Mouse (Mus musculus) ES-E14 (cell line): ENCODE measurements around the gene Shb.

Experiments used
- MAFK ChIP-seq: IDR thresholded peaks from 2 replicates; pipeline ENCODE4 v1.6.1; 2014; ENCODE audit warnings: mild to moderate bottlenecking, low read depth, low read length, inconsistent platforms; ENCODE audit not compliant: insufficient read depth
- ZNF384 ChIP-seq: IDR thresholded peaks from 2 replicates; pipeline ENCODE4 v1.6.1; 2012; ENCODE audit warnings: low read depth, low read length, inconsistent platforms

DNA sequence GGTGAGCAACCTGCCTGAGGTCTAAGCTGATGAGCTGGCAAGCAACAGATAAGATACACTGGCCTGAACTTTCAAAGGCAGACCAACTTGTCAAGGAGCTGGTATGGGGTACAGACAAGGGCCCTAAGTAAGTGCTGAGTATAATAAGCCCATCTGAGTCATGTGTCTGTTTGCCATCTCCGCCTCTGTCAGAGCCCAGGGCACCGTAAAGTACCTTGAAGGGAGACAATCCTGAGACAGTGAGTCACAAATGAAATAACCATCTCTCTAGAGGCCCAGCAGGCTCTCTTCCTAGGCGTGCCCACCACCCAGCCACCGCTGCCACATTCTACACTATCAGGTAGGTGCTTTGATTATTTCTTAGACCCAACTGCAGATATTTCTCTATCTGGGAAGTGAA, 77.3 kb downstream of the Shb start:
- TF ChIP-seq ZNF384 (no peak), MAFK (no peak)
